Mouse (Mus musculus) myocyte (in vitro differentiated cells): ENCODE data around the gene Gm20388. TPM values are rescaled to one million over a fixed set of nuclear protein-coding genes. Genes with fewer than 3 reads are reported as not detected.

Experiments
- H3K27me3 ChIP-seq: one replicate; pipeline ENCODE4 v1.6.1; 2011; ENCODE audit not compliant: control insufficient read depth, insufficient read depth, insufficient read length
- H3K36me3 ChIP-seq: one replicate; pipeline ENCODE4 v1.6.1; 2011; ENCODE audit not compliant: control insufficient read depth, insufficient read depth
- H3K4me2 ChIP-seq: one replicate; pipeline ENCODE4 v1.6.1; 2011; ENCODE audit warnings: low read depth, control low read depth
- H3K4me3 ChIP-seq: one replicate; pipeline ENCODE4 v1.5.1; 2011; ENCODE audit warnings: mild to moderate bottlenecking, control low read depth, moderate library complexity
- H3K79me2 ChIP-seq: one replicate; pipeline ENCODE4 v1.6.1; 2011; ENCODE audit not compliant: control insufficient read depth, insufficient read depth
- H3ac ChIP-seq: one replicate; pipeline ENCODE4 v1.6.1; 2011; ENCODE audit not compliant: control insufficient read depth, insufficient read length
- CEBPB ChIP-seq: IDR thresholded peaks from 2 replicates; pipeline ENCODE4 v1.6.1; 2011; ENCODE audit warnings: mild to moderate bottlenecking, moderate library complexity; ENCODE audit not compliant: poor library complexity, insufficient read depth, severe bottlenecking
- E2F4 ChIP-seq: IDR thresholded peaks from one replicate; pipeline ENCODE4 v1.6.1; 2011; ENCODE audit warnings: mild to moderate bottlenecking, control low read depth, moderate library complexity; ENCODE audit not compliant: insufficient read depth
- MAX ChIP-seq: IDR thresholded peaks from one replicate; pipeline ENCODE4 v1.6.1; 2011; ENCODE audit warnings: low read depth, mild to moderate bottlenecking, control low read depth
- MYOD1 ChIP-seq, 3 experiments: IDR thresholded peaks; one replicate each; pipeline ENCODE4 v1.6.1; 2011; ENCODE audit warnings: control low read depth in 2 of 3, low read depth in 2 of 3, mild to moderate bottlenecking in 2 of 3, moderate library complexity in 1 of 3; ENCODE audit not compliant: insufficient read length in 2 of 3, control insufficient read depth in 1 of 3
- MYOG ChIP-seq, 3 experiments: IDR thresholded peaks; one replicate each; pipeline ENCODE4 v1.6.1; 2011; ENCODE audit warnings: control low read depth in 2 of 3, low read depth in 2 of 3, mild to moderate bottlenecking in 2 of 3; ENCODE audit not compliant: insufficient read length in 2 of 3, control insufficient read depth in 1 of 3, insufficient read depth in 1 of 3
- POLR2A ChIP-seq: IDR thresholded peaks from one replicate; pipeline ENCODE4 v1.6.1; 2011; ENCODE audit warnings: low read depth, mild to moderate bottlenecking, control low read depth, moderate library complexity; ENCODE audit not compliant: insufficient read length
- POLR2AphosphoS2 ChIP-seq: IDR thresholded peaks from one replicate; pipeline ENCODE4 v1.6.1; 2011; ENCODE audit warnings: low read depth, control low read depth; ENCODE audit not compliant: insufficient read length
- REST ChIP-seq: IDR thresholded peaks from one replicate; pipeline ENCODE4 v1.6.1; 2011; ENCODE audit warnings: mild to moderate bottlenecking, control low read depth, moderate library complexity; ENCODE audit not compliant: insufficient read depth, insufficient read length
- SRF ChIP-seq: IDR thresholded peaks from one replicate; pipeline ENCODE4 v1.6.1; 2011; ENCODE audit warnings: low read depth; ENCODE audit not compliant: control insufficient read depth, insufficient read length
- TCF12 ChIP-seq: IDR thresholded peaks from one replicate; pipeline ENCODE4 v1.6.1; 2011; ENCODE audit warnings: mild to moderate bottlenecking, control low read depth; ENCODE audit not compliant: poor library complexity, insufficient read depth, severe bottlenecking
- TCF3 ChIP-seq: IDR thresholded peaks from one replicate; pipeline ENCODE4 v1.6.1; 2011; ENCODE audit warnings: low read depth, control low read depth; ENCODE audit not compliant: insufficient read length
- USF1 ChIP-seq: IDR thresholded peaks from one replicate; pipeline ENCODE4 v1.6.1; 2011; ENCODE audit warnings: low read depth, mild to moderate bottlenecking, control low read depth, moderate library complexity
- polyA plus RNA-seq: library from polyadenylated mRNA; unstranded; fragments of >200 nt; fragmentation: generic; extraction: Trizol; gene quantifications from one replicate; pipeline ENCODE4 v1.2.1, GENCODE M21; 2012; ENCODE audit warnings: missing spikeins

The Gm20388 gene
- polyA plus RNA-seq, 1 experiment = 15.3 TPM

GRCm38 (mm10) chr8:122018046-122018831 is 2107.6 kb downstream of the Gm20388 start:
- no peak for TF ChIP-seq REST
- no peak for TF ChIP-seq USF1
- no peak for TF ChIP-seq SRF
- TF ChIP-seq TCF12 = no peak
- no peak for TF ChIP-seq MYOD1 (IDR thresholded peaks at IDR 0.05; ENCODE audit: control insufficient read depth in 1 of 3, insufficient read length in 2 of 3, low read depth in 2 of 3)
- TF ChIP-seq MYOG (IDR thresholded peaks at IDR 0.05; ENCODE audit: control insufficient read depth in 1 of 3, insufficient read depth in 1 of 3, insufficient read length in 2 of 3, low read depth in 2 of 3) = no peak
- no peak for TF ChIP-seq TCF3
- no peak overlapping the region for H3K4me3 ChIP-seq
- H3ac ChIP-seq = no peak overlapping the region
- H3K4me2 ChIP-seq = no peak overlapping the region
- H3K79me2 ChIP-seq = no peaks in the 10 kb centered on the region
- H3K27me3 ChIP-seq = no peaks in the 10 kb centered on the region
- peaks cover 4% of the 10 kb centered on the region for H3K36me3 ChIP-seq

GRCm38 (mm10) chr8:122019162-122019561 is 2108.5 kb downstream of the Gm20388 start:
- Histone ChIP-seq H3K27me3 (no peaks in the 10 kb centered on the region), H3K36me3 (peaks cover 8% of the 10 kb centered on the region), H3ac (no peak overlapping the region), H3K4me2 (no peak overlapping the region), H3K4me3 (no peak overlapping the region), H3K79me2 (no peaks in the 10 kb centered on the region)
- TF ChIP-seq CEBPB (no peak), USF1 (no peak), MYOG (IDR thresholded peaks at IDR 0.05; ENCODE audit: control insufficient read depth in 1 of 3, insufficient read depth in 1 of 3, insufficient read length in 2 of 3, low read depth in 2 of 3) (peak; percentile 32 to 94 (median 64)), REST (no peak), MAX (no peak), SRF (no peak), POLR2AphosphoS2 (no peak), E2F4 (no peak), TCF12 (peak; percentile 31), TCF3 (peak; percentile 52), MYOD1 (IDR thresholded peaks at IDR 0.05; ENCODE audit: control insufficient read depth in 1 of 3, insufficient read length in 2 of 3, low read depth in 2 of 3) (peak in 2 of 3 experiments; percentile 38 to 80), POLR2A (no peak)

- H3ac ChIP-seq = no peak overlapping the region
- peak overlapping the region; percentile 32 for H3K4me2 ChIP-seq
- H3K27me3 ChIP-seq = no peaks in the 10 kb centered on the region
- H3K79me2 ChIP-seq = no peaks in the 10 kb centered on the region
- no peak overlapping the region for H3K4me3 ChIP-seq
- TF ChIP-seq CEBPB = no peak
- no peak for TF ChIP-seq REST
- H3K36me3 ChIP-seq = peaks cover 8% of the 10 kb centered on the region
Observed at GRCm38 (mm10) chr8:122020050-122020771, 2109.6 kb downstream of the Gm20388 start.

DNA sequence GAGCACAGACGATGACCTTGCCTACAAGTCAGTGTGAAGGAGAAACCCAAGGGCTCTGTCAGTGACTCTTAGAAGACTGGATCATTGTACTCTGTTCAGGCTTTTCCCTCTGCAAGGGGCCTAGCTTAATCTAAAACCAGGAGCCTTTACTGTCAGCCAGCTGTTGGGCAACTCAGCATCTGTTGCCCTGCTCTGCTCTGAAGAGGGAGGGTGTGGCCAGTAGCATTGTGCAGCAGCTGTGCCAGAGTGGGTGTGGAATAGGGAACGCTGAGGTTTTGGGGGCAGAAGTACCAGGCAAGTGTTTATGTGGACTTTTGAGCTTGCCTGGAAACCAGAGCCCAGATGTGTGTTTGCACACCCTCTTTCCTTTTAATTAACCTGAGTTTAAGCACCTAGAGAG is 2111.1 kb downstream of the Gm20388 start:
- no peak overlapping the region for H3ac ChIP-seq
- no peak overlapping the region for H3K4me3 ChIP-seq
- peak overlapping the region; percentile 62 for H3K4me2 ChIP-seq
- peak; percentile 76 for TF ChIP-seq CEBPB
- no peak for TF ChIP-seq POLR2A
- TF ChIP-seq MYOD1 (IDR thresholded peaks at IDR 0.05; ENCODE audit: control insufficient read depth in 1 of 3, insufficient read length in 2 of 3, low read depth in 2 of 3) = peak; percentile 89 to 97 (median 96)
- TF ChIP-seq E2F4 = no peak
- no peak for TF ChIP-seq USF1
- no peak for TF ChIP-seq POLR2AphosphoS2
- TF ChIP-seq TCF3 = peak; percentile 93
- TF ChIP-seq TCF12 = peak; percentile 95
- no peak for TF ChIP-seq REST
- TF ChIP-seq MYOG (IDR thresholded peaks at IDR 0.05; ENCODE audit: control insufficient read depth in 1 of 3, insufficient read depth in 1 of 3, insufficient read length in 2 of 3, low read depth in 2 of 3) = peak; percentile 93 to 98 (median 97)
- no peak for TF ChIP-seq SRF
- TF ChIP-seq MAX = no peak
- H3K27me3 ChIP-seq = no peaks in the 10 kb centered on the region
- peaks cover 4% of the 10 kb centered on the region for H3K36me3 ChIP-seq
- no peaks in the 10 kb centered on the region for H3K79me2 ChIP-seq

- Histone ChIP-seq H3K36me3 (peaks cover 4% of the 10 kb centered on the region), H3K4me2 (peak overlapping the region; percentile 62), H3K4me3 (no peak overlapping the region), H3ac (no peak overlapping the region), H3K27me3 (no peaks in the 10 kb centered on the region), H3K79me2 (no peaks in the 10 kb centered on the region)
- TF ChIP-seq USF1 (no peak), SRF (no peak), REST (no peak), E2F4 (no peak), MAX (no peak), POLR2A (no peak), CEBPB (no peak), TCF12 (no peak), POLR2AphosphoS2 (no peak), MYOG (IDR thresholded peaks at IDR 0.05; ENCODE audit: control insufficient read depth in 1 of 3, insufficient read depth in 1 of 3, insufficient read length in 2 of 3, low read depth in 2 of 3) (no peak), TCF3 (no peak), MYOD1 (IDR thresholded peaks at IDR 0.05; ENCODE audit: control insufficient read depth in 1 of 3, insufficient read length in 2 of 3, low read depth in 2 of 3) (no peak)
Observed at GRCm38 (mm10) chr8:122022274-122022673, 2111.6 kb downstream of the Gm20388 start.
